Mouse (Mus musculus) cerebellum, adult 2 months (tissue): Measurements from ENCODE around the gene Pigu.

Experiments used
- CTCF ChIP-seq: fragments of 200-500 bp; IDR thresholded peaks from 2 replicates; pipeline ENCODE4 v1.5.1; 2011; ENCODE audit warnings: low read depth, mild to moderate bottlenecking, control low read depth, low read length, moderate library complexity, borderline replicate concordance; ENCODE audit not compliant: insufficient read depth
- POLR2A ChIP-seq: fragments of 200-500 bp; IDR thresholded peaks from 2 replicates; pipeline ENCODE4 v1.6.1; 2011; ENCODE audit warnings: low read length, control low read depth, borderline replicate concordance; ENCODE audit not compliant: insufficient read depth

DNA sequence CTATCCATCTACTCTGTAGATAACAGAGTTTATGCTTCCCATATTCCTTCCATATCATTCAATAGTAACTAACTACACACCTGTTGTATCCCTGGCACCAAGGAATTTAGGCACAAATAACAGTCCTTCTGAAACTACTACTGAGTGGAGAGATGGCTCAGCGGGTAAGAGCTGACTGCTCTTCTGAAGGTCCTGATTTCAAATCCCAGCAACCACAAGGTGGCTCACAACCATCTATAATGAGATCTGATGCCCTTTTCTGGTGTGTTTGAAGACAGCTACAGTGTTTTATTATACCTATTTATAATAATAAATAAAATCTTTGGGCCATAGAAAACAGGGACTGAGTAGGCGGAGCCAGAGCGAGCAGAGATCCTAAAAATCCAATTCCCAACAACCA, 2.8 kb downstream of the Pigu start:
- TF ChIP-seq CTCF: no peak
- TF ChIP-seq POLR2A: no peak
